Mouse (Mus musculus): ENCODE measurements around the gene Rffl. TPM values are rescaled to one million over a fixed set of nuclear protein-coding genes. Genes with fewer than 3 reads are reported as not detected.
A peak's percentile ranks its signal among the peaks of the same experiment; 100 is the strongest.

Gene Rffl
- polyA plus RNA-seq, 1 experiment from 2014 or later, result 9.6 TPM

GRCm38 (mm10) chr11:82869506-82870172 is 1.4 kb downstream of the Rffl start:
- Histone ChIP-seq H3K4me2 (replicated peaks) (peak overlapping the region; percentile 85), H3K36me3 (no peaks in the 10 kb centered on the region), H3K27ac (no peak overlapping the region), H3K9ac (no peak overlapping the region), H3K9me3 (replicated peaks) (no peaks in the 10 kb centered on the region), H3K4me1 (peaks cover 6% of the 10 kb centered on the region; the same call in 1 of the 2 replicates), H3K4me3 (no peak overlapping the region), H3K27me3 (no peaks in the 10 kb centered on the region)
- no peak for ATAC-seq (ENCODE audit: low FRiP score)
- WGBS, result 76% methylated on average over 9 of the region's 9 CpGs

GRCm38 (mm10) chr11:82867956-82868355 is 3.1 kb downstream of the Rffl start:
- Histone ChIP-seq H3K27ac (no peak overlapping the region), H3K4me3 (no peak overlapping the region), H3K4me2 (replicated peaks) (no peak overlapping the region), H3K4me1 (peaks cover 10% of the 10 kb centered on the region), H3K9me3 (replicated peaks) (no peaks in the 10 kb centered on the region), H3K27me3 (no peaks in the 10 kb centered on the region), H3K36me3 (no peaks in the 10 kb centered on the region), H3K9ac (no peak overlapping the region)
- ATAC-seq (ENCODE audit: low FRiP score), result no peak
- 84% methylated on average over 5 of the region's 5 CpGs for WGBS

- Histone ChIP-seq H3K27ac (no peak overlapping the region), H3K36me3 (no peaks in the 10 kb centered on the region), H3K27me3 (no peaks in the 10 kb centered on the region), H3K4me1 (peaks cover 15% of the 10 kb centered on the region), H3K9me3 (replicated peaks) (no peaks in the 10 kb centered on the region), H3K4me3 (no peak overlapping the region), H3K9ac (no peak overlapping the region), H3K4me2 (replicated peaks) (no peak overlapping the region)
- no peak for ATAC-seq (ENCODE audit: low FRiP score)
- 27% methylated on average over 7 of the region's 7 CpGs for WGBS
Observed at GRCm38 (mm10) chr11:82866850-82867564, 4.0 kb downstream of the Rffl start.

GRCm38 (mm10) chr11:82865957-82866356 is 5.1 kb downstream of the Rffl start:
- Histone ChIP-seq H3K36me3 (no peaks in the 10 kb centered on the region), H3K9ac (no peak overlapping the region), H3K4me2 (replicated peaks) (no peak overlapping the region), H3K4me3 (no peak overlapping the region), H3K27me3 (no peaks in the 10 kb centered on the region), H3K9me3 (replicated peaks) (no peaks in the 10 kb centered on the region), H3K27ac (no peak overlapping the region), H3K4me1 (peaks cover 21% of the 10 kb centered on the region)
- WGBS, result 84% methylated on average over 10 of the region's 10 CpGs
- no peak for ATAC-seq (ENCODE audit: low FRiP score)

GRCm38 (mm10) chr11:82863488-82863931 is 7.5 kb downstream of the Rffl start:
- no peak for ATAC-seq (ENCODE audit: low FRiP score)
- H3K9me3 ChIP-seq (replicated peaks), result no peaks in the 10 kb centered on the region
- no peak overlapping the region for H3K4me2 ChIP-seq (replicated peaks)
- H3K9ac ChIP-seq, result no peak overlapping the region
- H3K27me3 ChIP-seq, result no peaks in the 10 kb centered on the region
- H3K36me3 ChIP-seq, result no peaks in the 10 kb centered on the region
- WGBS, result 55% methylated on average over 4 of the region's 4 CpGs
- peaks cover 15% of the 10 kb centered on the region for H3K4me1 ChIP-seq
- H3K4me3 ChIP-seq, result no peak overlapping the region
- H3K27ac ChIP-seq, result no peak overlapping the region

- Histone ChIP-seq H3K27me3 (no peaks in the 10 kb centered on the region), H3K9me3 (replicated peaks) (no peaks in the 10 kb centered on the region), H3K9ac (no peak overlapping the region), H3K4me2 (replicated peaks) (no peak overlapping the region), H3K4me3 (no peak overlapping the region), H3K27ac (no peak overlapping the region), H3K36me3 (no peaks in the 10 kb centered on the region), H3K4me1 (peaks cover 15% of the 10 kb centered on the region)
- WGBS, result 42% methylated on average over 2 of the region's 2 CpGs
- ATAC-seq (ENCODE audit: low FRiP score), result no peak
Observed at GRCm38 (mm10) chr11:82863059-82863458, 8.0 kb downstream of the Rffl start.

GRCm38 (mm10) chr11:82862638-82863037 is 8.4 kb downstream of the Rffl start:
- H3K36me3 ChIP-seq, result no peaks in the 10 kb centered on the region
- H3K4me1 ChIP-seq, result peaks cover 15% of the 10 kb centered on the region
- no peak overlapping the region for H3K4me3 ChIP-seq
- 83% methylated on average over 9 of the region's 9 CpGs for WGBS
- H3K9me3 ChIP-seq (replicated peaks), result no peaks in the 10 kb centered on the region
- H3K9ac ChIP-seq, result no peak overlapping the region
- H3K27me3 ChIP-seq, result no peaks in the 10 kb centered on the region
- ATAC-seq (ENCODE audit: low FRiP score), result no peak
- no peak overlapping the region for H3K4me2 ChIP-seq (replicated peaks)
- no peak overlapping the region for H3K27ac ChIP-seq

- Histone ChIP-seq H3K9me3 (replicated peaks) (no peaks in the 10 kb centered on the region), H3K4me3 (no peak overlapping the region), H3K9ac (no peak overlapping the region), H3K27me3 (no peaks in the 10 kb centered on the region), H3K4me1 (peaks cover 15% of the 10 kb centered on the region), H3K27ac (no peak overlapping the region), H3K36me3 (no peaks in the 10 kb centered on the region), H3K4me2 (replicated peaks) (no peak overlapping the region)
- ATAC-seq (ENCODE audit: low FRiP score), result no peak
- 77% methylated on average over 8 of the region's 8 CpGs for WGBS
Observed at GRCm38 (mm10) chr11:82861558-82861957, 9.5 kb downstream of the Rffl start.

GRCm38 (mm10) chr11:82860759-82861158 is 10.3 kb downstream of the Rffl start:
- no peaks in the 10 kb centered on the region for H3K27me3 ChIP-seq
- H3K4me2 ChIP-seq (replicated peaks), result no peak overlapping the region
- H3K9me3 ChIP-seq (replicated peaks), result no peaks in the 10 kb centered on the region
- no peaks in the 10 kb centered on the region for H3K36me3 ChIP-seq
- H3K27ac ChIP-seq, result no peak overlapping the region
- ATAC-seq (ENCODE audit: low FRiP score), result no peak
- peaks cover 18% of the 10 kb centered on the region for H3K4me1 ChIP-seq
- H3K4me3 ChIP-seq, result no peak overlapping the region
- 84% methylated on average over 6 of the region's 6 CpGs for WGBS
- H3K9ac ChIP-seq, result no peak overlapping the region

- Histone ChIP-seq H3K27me3 (no peaks in the 10 kb centered on the region), H3K9ac (no peak overlapping the region), H3K9me3 (replicated peaks) (no peaks in the 10 kb centered on the region), H3K27ac (no peak overlapping the region), H3K4me2 (replicated peaks) (no peak overlapping the region), H3K4me1 (peaks cover 15% of the 10 kb centered on the region; the same call in 1 of the 2 replicates), H3K36me3 (no peaks in the 10 kb centered on the region), H3K4me3 (no peak overlapping the region)
- 75% methylated on average over 13 of the region's 13 CpGs for WGBS
- no peak for ATAC-seq (ENCODE audit: low FRiP score)
Observed at GRCm38 (mm10) chr11:82857307-82857848, 13.6 kb downstream of the Rffl start.

- no peak overlapping the region for H3K27ac ChIP-seq
- no peaks in the 10 kb centered on the region for H3K27me3 ChIP-seq
- 58% methylated on average over 10 of the region's 10 CpGs for WGBS
- no peak overlapping the region for H3K9ac ChIP-seq
- no peaks in the 10 kb centered on the region for H3K9me3 ChIP-seq (replicated peaks)
- H3K4me2 ChIP-seq (replicated peaks), result no peak overlapping the region
- H3K4me1 ChIP-seq, result peaks cover 11% of the 10 kb centered on the region
- H3K36me3 ChIP-seq, result no peaks in the 10 kb centered on the region
- H3K4me3 ChIP-seq, result no peak overlapping the region
- no peak for ATAC-seq (ENCODE audit: low FRiP score)
Observed at GRCm38 (mm10) chr11:82856032-82856431, 15.0 kb downstream of the Rffl start.

GRCm38 (mm10) chr11:82855327-82855973 is 15.6 kb downstream of the Rffl start:
- peaks cover 17% of the 10 kb centered on the region for H3K4me1 ChIP-seq
- no peak overlapping the region for H3K9ac ChIP-seq
- no peak overlapping the region for H3K4me3 ChIP-seq
- H3K27me3 ChIP-seq, result no peaks in the 10 kb centered on the region
- H3K36me3 ChIP-seq, result no peaks in the 10 kb centered on the region
- no peak overlapping the region for H3K4me2 ChIP-seq (replicated peaks)
- 80% methylated on average over 9 of the region's 9 CpGs for WGBS
- no peak overlapping the region for H3K27ac ChIP-seq
- ATAC-seq (ENCODE audit: low FRiP score), result no peak
- no peaks in the 10 kb centered on the region for H3K9me3 ChIP-seq (replicated peaks)

All from hindbrain, embryonic 12.5 days (tissue).